Mouse (Mus musculus) heart, postnatal 36 days (tissue): Measurements from ENCODE around the gene Slc25a39. TPM values are rescaled to one million over a fixed set of nuclear protein-coding genes. Genes with fewer than 3 reads are reported as not detected.
"Not testable (repeated sequence)": the region's sequence is repeated elsewhere in the genome, so short reads cannot be mapped to it uniquely, and the experiment has no call there.

Source experiments
- DNase-seq, 2 experiments: peaks; one replicate each; pipeline ENCODE4 v3.0.0; 2021 to 2022
- intact Hi-C: fragments of 180-260 bp; cut with DNase I; formaldehyde crosslinking; loops from one replicate; pipeline ENCODE4 v1.15.1; 2025
- total RNA-seq, 2 experiments: library from RNA; stranded (reverse); gene quantifications; 2 replicates each; pipeline ENCODE4 v1.2.3; 2021

The Slc25a39 gene
- total RNA-seq, 2 experiments from 2014 or later, result 174 to 183 TPM

DNA sequence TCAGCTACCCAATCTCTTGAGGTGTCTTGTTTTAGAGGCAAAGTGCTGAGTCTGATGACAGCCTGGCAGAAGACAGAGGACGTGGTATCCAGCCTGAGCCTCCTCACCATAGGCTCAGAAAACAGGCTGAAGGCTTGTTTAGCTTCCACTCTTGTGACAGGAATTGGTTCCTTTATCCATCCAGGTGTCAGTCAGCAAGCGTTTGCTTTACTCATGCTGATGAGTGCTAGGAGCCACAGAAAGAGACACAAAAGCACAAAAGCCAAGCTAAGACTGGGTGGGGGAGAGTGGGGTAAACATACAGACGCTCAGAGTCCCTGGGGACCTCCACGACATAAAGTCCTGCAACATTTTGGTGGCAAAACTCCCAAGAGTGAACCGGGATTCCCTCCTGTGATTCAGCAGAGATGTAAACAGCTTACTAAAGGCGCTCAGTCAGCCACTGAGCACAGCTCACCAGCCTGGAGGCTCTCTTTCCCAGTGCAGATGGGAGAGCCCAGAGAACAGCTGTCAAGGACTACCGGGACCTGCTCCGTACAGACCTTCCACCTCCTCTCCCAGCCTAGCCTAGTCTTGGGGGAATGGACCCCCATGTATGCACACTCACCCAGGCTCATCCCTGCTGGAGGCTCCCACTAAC, 31.4 kb downstream of the Slc25a39 start:
- peak in 1 of 2 experiments; percentile 11 for DNase-seq
- intact Hi-C loops, result no loop called here

- intact Hi-C loops, result no loop called here
- DNase-seq, result peak; percentile 45 to 62
These were observed 32.3 kb downstream of the Slc25a39 start for GRCm38 (mm10) chr11:102375196-102376173.

DNA sequence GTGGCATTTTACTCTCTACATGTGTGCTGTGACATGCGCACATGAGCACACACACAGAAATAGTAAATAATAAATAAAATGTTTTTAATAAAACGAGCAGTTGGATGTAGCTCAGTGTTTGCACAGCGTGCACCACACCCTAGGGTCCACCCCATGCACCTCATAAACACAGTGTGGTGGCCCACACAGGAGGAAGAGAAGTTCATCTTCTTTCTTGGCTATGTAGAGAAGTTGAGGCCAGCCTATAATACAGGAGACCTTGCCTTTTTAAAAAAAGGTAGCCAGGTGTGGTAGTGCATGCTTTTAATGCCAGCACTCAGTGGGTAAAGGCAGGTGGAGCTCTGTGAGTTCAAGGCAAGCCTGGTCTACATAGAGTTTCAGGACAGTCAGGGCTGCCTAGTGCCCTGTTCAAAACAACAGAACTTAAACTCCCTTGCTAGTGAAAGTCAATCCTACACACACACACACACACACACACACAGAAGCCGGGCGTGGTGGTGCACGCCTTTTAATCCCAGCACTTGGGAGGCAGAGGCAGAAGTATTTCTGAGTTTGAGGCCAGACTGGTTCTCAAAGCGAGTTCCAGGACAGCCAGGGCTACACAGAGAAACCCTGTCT, 33.5 kb downstream of the Slc25a39 start:
- intact Hi-C loops, result no loop called here
- no peak for DNase-seq

- intact Hi-C loops, result no loop called here
- DNase-seq, result no peak
These were observed 34.1 kb downstream of the Slc25a39 start for GRCm38 (mm10) chr11:102373646-102374045.

GRCm38 (mm10) chr11:102372936-102373335, 34.8 kb downstream of the Slc25a39 start:
- no peak for DNase-seq
- intact Hi-C loops, result no loop called here

DNA sequence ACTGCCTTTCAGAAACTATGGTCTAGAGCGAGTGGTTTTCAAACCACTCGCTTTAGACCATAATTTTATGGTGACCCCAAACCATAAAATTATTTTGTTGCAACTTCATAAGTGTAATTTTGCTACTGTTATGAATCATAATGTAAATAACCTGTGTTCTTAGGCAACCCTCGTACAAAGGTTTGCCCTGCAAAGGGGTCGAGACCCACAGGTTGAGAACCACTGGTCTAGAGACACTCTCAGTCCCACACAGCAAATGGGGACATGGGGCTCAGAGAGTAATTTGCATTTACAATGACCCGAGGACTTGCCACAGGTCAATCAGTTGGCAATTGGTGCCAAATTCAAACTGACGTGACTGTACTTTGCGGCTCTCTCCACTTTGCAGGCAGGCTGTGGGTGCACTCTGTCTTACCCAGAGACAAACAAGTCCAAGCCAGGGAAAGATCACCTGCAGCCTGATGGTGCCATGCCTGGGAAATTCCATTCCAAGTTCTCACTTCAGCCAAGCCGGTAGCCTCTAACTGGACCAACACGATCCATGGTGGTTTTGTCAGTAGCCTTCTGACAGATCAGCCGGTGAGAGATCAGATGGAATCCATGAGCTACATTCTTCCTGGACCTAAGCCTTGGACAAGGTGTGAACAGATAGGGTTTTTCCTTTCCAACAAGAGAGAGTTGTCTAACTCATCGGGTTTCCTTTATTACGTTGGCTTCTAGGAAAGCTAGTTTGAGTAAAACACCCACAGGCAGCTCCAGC, 35.6 kb downstream of the Slc25a39 start:
- DNase-seq, result no peak
- intact Hi-C loops, result no loop called here

GRCm38 (mm10) chr11:102370285-102370684, 37.5 kb downstream of the Slc25a39 start:
- no peak for DNase-seq
- intact Hi-C loops, result no loop called here

GRCm38 (mm10) chr11:102369263-102369662, 38.5 kb downstream of the Slc25a39 start:
- intact Hi-C loops, result no loop called here
- no peak for DNase-seq

DNA sequence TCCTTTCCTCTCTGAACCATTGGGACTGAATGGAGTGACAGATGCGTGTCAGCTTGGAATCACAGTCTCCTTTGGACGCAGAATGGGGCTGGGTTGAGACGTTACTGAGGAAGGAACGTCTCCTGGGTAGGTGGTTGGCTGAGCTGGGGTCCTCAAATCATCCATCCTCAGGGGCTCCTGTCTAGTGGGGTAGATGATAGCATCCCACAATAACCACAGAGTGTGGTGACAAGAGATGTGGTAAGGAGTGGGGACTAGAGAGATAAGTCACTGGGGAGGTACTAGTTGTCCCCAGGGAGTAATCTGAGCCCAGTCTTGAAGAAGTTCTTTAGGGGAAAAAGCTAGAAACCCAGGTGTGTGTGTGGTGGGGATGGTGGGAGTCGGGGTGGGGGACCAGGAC, 39.4 kb downstream of the Slc25a39 start:
- intact Hi-C loops, result no loop called here
- DNase-seq, result no peak

- intact Hi-C loops, result no loop called here
- DNase-seq, result no peak
These were observed 40.1 kb downstream of the Slc25a39 start for GRCm38 (mm10) chr11:102367504-102368280.

DNA sequence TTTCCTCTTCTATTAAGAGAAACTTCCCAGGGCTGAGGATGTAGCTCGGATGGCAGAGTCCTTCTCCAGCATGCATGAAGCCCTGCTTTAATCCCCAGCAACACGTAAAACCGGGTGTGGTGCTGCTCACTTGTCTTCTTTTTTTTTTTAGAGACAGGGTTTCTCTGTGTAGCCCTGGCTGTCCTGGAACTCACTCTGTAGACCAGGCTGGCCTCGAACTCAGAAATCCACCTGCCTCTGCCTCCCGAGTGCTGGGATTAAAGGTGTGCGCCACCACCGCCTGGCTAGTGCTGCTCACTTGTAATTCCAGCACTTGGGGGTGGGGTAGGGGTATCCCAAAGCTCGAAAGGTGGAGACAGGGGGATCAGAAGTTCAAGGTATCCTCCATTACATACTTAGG, 41.6 kb downstream of the Slc25a39 start, which contains the start of gene Slc4a1:
Slc4a1 (minus strand) TSS at position 101 of the 400 bp plus-strand sequence.
- DNase-seq, intact Hi-C loops: not testable (repeated sequence)

DNA sequence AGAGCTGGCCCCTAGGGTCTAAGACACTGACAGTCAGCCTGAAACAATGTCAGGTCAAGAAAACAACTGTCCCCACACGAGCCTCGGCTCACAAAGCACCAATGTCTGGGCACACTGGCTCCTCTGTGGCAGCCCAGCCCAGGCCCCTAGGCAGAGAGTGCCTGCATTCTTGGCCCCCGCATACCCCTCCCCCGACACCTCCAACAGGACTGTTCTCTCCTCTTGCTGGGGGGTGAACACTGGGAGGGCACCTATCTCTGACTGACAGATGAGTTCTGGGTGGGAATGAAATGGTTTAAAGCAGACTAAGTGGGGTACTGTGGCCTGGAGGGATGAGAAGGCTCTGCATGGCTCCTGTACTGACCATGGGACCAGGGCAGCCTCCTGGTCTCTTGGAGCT, 42.0 kb downstream of the Slc25a39 start:
- intact Hi-C loops, result no loop called here
- no peak for DNase-seq

GRCm38 (mm10) chr11:102364570-102365371, 43.0 kb downstream of the Slc25a39 start:
- DNase-seq, result no peak
- intact Hi-C loops, result no loop called here

GRCm38 (mm10) chr11:102363623-102364022, 44.1 kb downstream of the Slc25a39 start:
- no peak for DNase-seq
- intact Hi-C loops, result no loop called here

- DNase-seq, result no peak
- intact Hi-C loops, result no loop called here
These were observed 45.8 kb downstream of the Slc25a39 start for GRCm38 (mm10) chr11:102361776-102362495.

GRCm38 (mm10) chr11:102358365-102358764, 49.4 kb downstream of the Slc25a39 start:
- intact Hi-C loops, result no loop called here
- no peak for DNase-seq

GRCm38 (mm10) chr11:102356636-102357350, 51.0 kb downstream of the Slc25a39 start:
- DNase-seq, result no peak
- intact Hi-C loops, result no loop called here

- DNase-seq, result no peak
- intact Hi-C loops, result no loop called here
These were observed 51.6 kb downstream of the Slc25a39 start for GRCm38 (mm10) chr11:102356190-102356589.
